Mouse (Mus musculus) C2C12 (cell line): ENCODE measurements around the gene Fmo4. TPM values are rescaled to one million over a fixed set of nuclear protein-coding genes. Genes with fewer than 3 reads are reported as not detected.

Experiments
- H3K27me3 ChIP-seq: one replicate; pipeline ENCODE4 v1.6.1; 2011; ENCODE audit not compliant: control insufficient read depth, insufficient read depth, insufficient read length
- H3K36me3 ChIP-seq: one replicate; pipeline ENCODE4 v1.6.1; 2011; ENCODE audit not compliant: control insufficient read depth, insufficient read depth
- H3K4me3 ChIP-seq: one replicate; pipeline ENCODE4 v1.5.1; 2011; ENCODE audit warnings: mild to moderate bottlenecking, control low read depth; ENCODE audit not compliant: poor library complexity, insufficient read depth, severe bottlenecking
- H3K79me2 ChIP-seq: one replicate; pipeline ENCODE4 v1.6.1; 2011; ENCODE audit not compliant: control insufficient read depth, insufficient read depth
- H3K79me3 ChIP-seq: one replicate; pipeline ENCODE4 v1.6.1; 2011; ENCODE audit warnings: low read depth, control low read depth
- H3ac ChIP-seq: one replicate; pipeline ENCODE3; 2011; ENCODE audit warnings: low read depth; ENCODE audit not compliant: control insufficient read depth, insufficient read length
- CEBPB ChIP-seq: IDR thresholded peaks from one replicate; pipeline ENCODE4 v1.6.1; 2011; ENCODE audit warnings: low read depth, mild to moderate bottlenecking, control low read depth, moderate library complexity
- CTCF ChIP-seq: IDR thresholded peaks from one replicate; pipeline ENCODE4 v1.5.1; 2011; ENCODE audit not compliant: control insufficient read depth, insufficient read depth, insufficient read length
- FOSL1 ChIP-seq: IDR thresholded peaks from one replicate; pipeline ENCODE4 v1.8.0; 2011; ENCODE audit warnings: mild to moderate bottlenecking, low read length; ENCODE audit not compliant: poor library complexity, insufficient read depth, severe bottlenecking
- MAX ChIP-seq: IDR thresholded peaks from one replicate; pipeline ENCODE4 v1.6.1; 2011; ENCODE audit warnings: mild to moderate bottlenecking, control low read depth
- MYOD1 ChIP-seq: IDR thresholded peaks from one replicate; pipeline ENCODE4 v1.6.1; 2011; ENCODE audit warnings: low read depth; ENCODE audit not compliant: control insufficient read depth, insufficient read length
- MYOG ChIP-seq: IDR thresholded peaks from one replicate; pipeline ENCODE4 v1.6.1; 2011; ENCODE audit not compliant: control insufficient read depth, insufficient read length; ENCODE audit errors: extremely low read depth
- USF1 ChIP-seq: IDR thresholded peaks from one replicate; pipeline ENCODE4 v1.6.1; 2011; ENCODE audit warnings: low read depth, mild to moderate bottlenecking, control low read depth, moderate library complexity
- polyA plus RNA-seq: library from polyadenylated mRNA; unstranded; fragments of >200 nt; fragmentation: generic; extraction: Trizol; gene quantifications from one replicate; pipeline ENCODE4 v1.2.1, GENCODE M21; 2012; ENCODE audit warnings: missing spikeins

The Fmo4 gene
- polyA plus RNA-seq, 1 experiment: 0.06 TPM

- Histone ChIP-seq H3K36me3 (no peaks in the 10 kb centered on the region), H3K4me3 (peak overlapping the region; percentile 18), H3ac (no peak overlapping the region), H3K79me3 (no peaks in the 10 kb centered on the region), H3K79me2 (no peaks in the 10 kb centered on the region), H3K27me3 (no peaks in the 10 kb centered on the region)
- TF ChIP-seq CEBPB (no peak), MYOD1 (no peak), MYOG (no peak), FOSL1 (no peak), USF1 (no peak), MAX (no peak)
Measured at GRCm38 (mm10) chr1:162857766-162858747, 44.3 kb upstream of the Fmo4 start.

DNA sequence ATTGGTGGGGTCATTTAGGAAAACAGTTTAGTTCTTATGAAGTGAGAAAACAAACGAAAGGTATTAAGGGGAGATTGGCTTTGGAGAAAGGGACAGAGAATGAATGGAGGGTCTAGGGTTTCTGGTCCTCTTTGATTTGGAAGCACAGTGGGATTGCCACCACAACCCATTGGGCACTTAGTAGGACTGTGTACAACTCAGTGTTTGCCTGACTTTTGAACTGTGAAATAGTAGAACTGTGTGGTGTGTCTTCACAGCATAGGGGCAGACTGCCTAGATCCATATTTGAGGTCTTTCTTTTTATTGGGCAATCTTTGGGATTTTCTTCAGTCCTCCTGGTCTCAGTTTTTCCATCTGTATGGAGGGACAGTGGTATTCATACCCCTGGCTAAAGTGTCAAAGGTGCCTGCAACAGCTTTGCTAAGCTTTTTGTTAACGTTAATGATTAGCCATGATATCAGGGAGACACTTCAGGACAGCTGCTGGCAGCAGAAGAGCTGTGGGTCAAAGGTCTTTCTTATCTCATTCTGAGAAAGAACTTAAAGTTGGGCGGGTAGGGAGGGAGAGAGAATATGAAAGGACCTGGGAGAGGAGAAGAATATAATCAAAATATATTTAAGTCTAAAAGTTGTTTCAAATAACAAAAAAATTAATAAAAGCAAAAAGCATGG, 40.2 kb upstream of the Fmo4 start:
- no peak for TF ChIP-seq USF1
- no peak for TF ChIP-seq MYOD1
- TF ChIP-seq FOSL1: no peak
- TF ChIP-seq MAX: no peak
- TF ChIP-seq CTCF: no peak
- no peak for TF ChIP-seq CEBPB
- TF ChIP-seq MYOG: no peak
- H3K4me3 ChIP-seq: no peak overlapping the region

DNA sequence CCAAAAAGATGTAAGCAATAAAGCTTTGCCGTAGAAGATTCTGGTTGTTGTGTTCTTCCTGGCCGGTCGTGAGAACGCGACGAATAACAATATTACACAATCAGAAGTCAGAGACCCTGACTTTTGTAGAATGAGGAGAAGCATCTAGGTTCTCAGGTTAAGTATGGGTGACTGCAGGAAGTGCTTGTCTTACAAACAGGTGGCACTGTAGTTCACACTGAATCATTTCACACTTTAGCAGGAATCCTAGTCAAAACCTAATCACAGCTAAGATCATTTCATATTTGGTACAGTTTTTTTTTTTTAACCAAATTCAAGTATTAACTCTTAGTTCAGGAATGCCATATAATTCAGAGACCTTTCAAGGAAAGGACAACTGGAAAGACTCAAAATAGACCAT, 33.8 kb upstream of the Fmo4 start:
- no peak for TF ChIP-seq CTCF
- H3K79me2 ChIP-seq: no peaks in the 10 kb centered on the region
- H3K27me3 ChIP-seq: no peaks in the 10 kb centered on the region
- H3ac ChIP-seq: no peak overlapping the region
- no peak overlapping the region for H3K4me3 ChIP-seq
- H3K79me3 ChIP-seq: no peaks in the 10 kb centered on the region
- no peaks in the 10 kb centered on the region for H3K36me3 ChIP-seq

More for the DNA sequence above, 40.2 kb upstream of the Fmo4 start:
- Histone ChIP-seq H3K27me3 (no peaks in the 10 kb centered on the region), H3ac (no peak overlapping the region), H3K36me3 (no peaks in the 10 kb centered on the region), H3K79me2 (no peaks in the 10 kb centered on the region), H3K79me3 (no peaks in the 10 kb centered on the region)

- H3K27me3 ChIP-seq: no peaks in the 10 kb centered on the region
- no peak overlapping the region for H3K4me3 ChIP-seq
- no peaks in the 10 kb centered on the region for H3K79me2 ChIP-seq
- H3K36me3 ChIP-seq: no peaks in the 10 kb centered on the region
- H3ac ChIP-seq: no peak overlapping the region
- TF ChIP-seq USF1 (no peak), MAX (no peak), CEBPB (no peak), FOSL1 (no peak), MYOG (no peak), MYOD1 (no peak), CTCF (no peak)
- H3K79me3 ChIP-seq: no peaks in the 10 kb centered on the region
Measured at GRCm38 (mm10) chr1:162840211-162840610, 26.4 kb upstream of the Fmo4 start.

DNA sequence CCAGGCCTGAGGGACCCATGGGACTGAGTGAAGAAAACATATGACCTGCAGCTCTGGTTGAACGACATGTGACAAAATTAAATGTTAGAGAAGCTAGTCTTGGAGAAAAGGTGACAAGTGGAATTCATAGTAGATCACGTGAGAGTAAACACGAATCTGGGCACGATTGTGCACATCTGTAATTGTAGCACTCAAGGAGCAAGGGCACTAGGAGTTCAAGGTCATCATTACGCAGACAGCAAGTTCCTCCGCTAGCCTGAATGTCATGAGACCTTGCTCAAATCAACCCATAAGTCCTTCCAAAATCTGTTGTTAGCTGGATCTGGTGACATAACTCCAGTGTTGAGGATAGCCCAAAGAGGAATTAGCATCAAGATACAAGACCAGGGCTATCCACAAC, 25.2 kb upstream of the Fmo4 start:
- Histone ChIP-seq H3K79me3 (no peaks in the 10 kb centered on the region), H3ac (no peak overlapping the region), H3K4me3 (no peak overlapping the region), H3K79me2 (no peaks in the 10 kb centered on the region), H3K36me3 (no peaks in the 10 kb centered on the region), H3K27me3 (no peaks in the 10 kb centered on the region)
- no peak for TF ChIP-seq USF1
- no peak for TF ChIP-seq MAX
- TF ChIP-seq MYOG: no peak
- TF ChIP-seq MYOD1: no peak
- TF ChIP-seq CTCF: no peak
- TF ChIP-seq FOSL1: no peak
- TF ChIP-seq CEBPB: no peak
